In the genomic region with DNA sequence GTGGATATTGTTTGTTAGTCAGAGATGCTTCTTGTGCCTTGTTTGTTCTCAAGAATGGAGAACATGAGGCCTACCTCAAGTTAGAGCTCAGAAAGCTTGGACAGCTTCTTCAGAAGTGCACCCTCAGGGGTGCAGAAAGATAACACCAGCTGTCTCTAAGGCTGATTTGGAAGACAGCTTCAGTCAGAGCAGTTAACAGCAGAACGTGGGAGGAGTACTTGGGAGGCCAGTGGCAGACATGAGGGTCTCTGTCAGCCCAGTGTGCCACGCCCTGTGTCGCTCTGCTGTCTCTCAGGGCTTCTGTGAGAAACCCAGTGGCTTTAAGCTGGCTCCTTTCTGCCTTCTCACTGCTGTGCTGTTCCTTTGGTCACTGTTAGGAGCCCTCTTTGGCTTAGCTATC, we compare ENCODE assay signal across 12 mouse cellular contexts. TPM values are rescaled to one million over a fixed set of nuclear protein-coding genes. Genes with fewer than 3 reads are reported as not detected.
A peak's percentile ranks its signal among the peaks of the same experiment; 100 is the strongest.
DNase-seq lines count a peak whose midpoint lies in the region; ATAC-seq and TF ChIP-seq lines count a peak whose summit lies in the region.
"Had no signal": no experiment of that assay in that cellular context is flagged by ENCODE, and none has a peak within 500 bp of the region (broad histone marks: within the 10 kb centered on the region; RNA-seq: fewer than 3 reads in every experiment).

No protein-coding gene starts in this region.

- peak; percentile 81 for DNase-seq in heart, embryonic 10.5 days (ENCODE audit: low spot score)
- no peak for DNase-seq in heart, adult 9 months (ENCODE audit: low spot score in 2 of 2)
- DNase-seq in stomach, postnatal 0 days (ENCODE audit: low spot score): no peak
- DNase-seq in kidney, postnatal 36 days: no peak
- DNase-seq in frontal cortex, postnatal 10 days (ENCODE audit: low spot score in 2 of 2): no peak
- DNase-seq: embryo, embryonic 11 days; forebrain, postnatal 0 days; spleen, adult 18-20 months had no signal

- H3K4me1 ChIP-seq in heart, embryonic 10.5 days: peaks cover 53% of the 10 kb centered on the region
- peaks cover 18% of the 10 kb centered on the region; the same call in 1 of the 2 replicates for H3K4me1 ChIP-seq in stomach, embryonic 14.5 days (ENCODE audit: control insufficient read depth, insufficient read depth, low read length)
- H3K4me1 ChIP-seq in stomach, postnatal 0 days (replicated peaks; ENCODE audit: control insufficient read depth, insufficient read depth): no peaks in the 10 kb centered on the region
- H3K4me1 ChIP-seq in hindbrain, embryonic 15.5 days (replicated peaks): peaks cover 55% of the 10 kb centered on the region
- peaks cover 57% of the 10 kb centered on the region for H3K4me1 ChIP-seq in neural tube, embryonic 15.5 days

- no peak overlapping the region for H3K9ac ChIP-seq in stomach, embryonic 14.5 days (replicated peaks; ENCODE audit: low read depth, low read length)
- no peak overlapping the region for H3K9ac ChIP-seq in stomach, postnatal 0 days (ENCODE audit: low read length)
- no peak overlapping the region for H3K9ac ChIP-seq in hindbrain, embryonic 15.5 days
- H3K9ac ChIP-seq in neural tube, embryonic 15.5 days (replicated peaks): no peak overlapping the region
- H3K9ac ChIP-seq: forebrain, postnatal 0 days had no signal

- H3K27me3 ChIP-seq in heart, embryonic 10.5 days (ENCODE audit: insufficient read depth, poor library complexity, severe bottlenecking): no peaks in the 10 kb centered on the region
- H3K27me3 ChIP-seq in stomach, embryonic 14.5 days (ENCODE audit: control insufficient read depth, insufficient read depth, low read length): no peaks in the 10 kb centered on the region
- no peaks in the 10 kb centered on the region for H3K27me3 ChIP-seq in stomach, postnatal 0 days (ENCODE audit: control insufficient read depth, insufficient read depth, low read length)
- no peaks in the 10 kb centered on the region for H3K27me3 ChIP-seq in hindbrain, embryonic 15.5 days
- H3K27me3 ChIP-seq in neural tube, embryonic 15.5 days (replicated peaks): no peaks in the 10 kb centered on the region

- peak overlapping the region; percentile 59 for H3K27ac ChIP-seq in heart, embryonic 10.5 days
- no peak overlapping the region for H3K27ac ChIP-seq in stomach, embryonic 14.5 days (ENCODE audit: low read length)
- H3K27ac ChIP-seq in stomach, postnatal 0 days (replicated peaks): no peak overlapping the region
- H3K27ac ChIP-seq in hindbrain, embryonic 15.5 days (replicated peaks): peak overlapping the region; percentile 50; the same call in 1 of the 2 replicates
- 0 out of 2 replicates have a peak overlapping the region, but pooled peaks have one; percentile 18 for H3K27ac ChIP-seq in neural tube, embryonic 15.5 days (replicated peaks)
- H3K27ac ChIP-seq: macrophage had no signal

- no peaks in the 10 kb centered on the region for H3K9me3 ChIP-seq in heart, embryonic 10.5 days
- H3K9me3 ChIP-seq in stomach, embryonic 14.5 days (ENCODE audit: control insufficient read depth, low read depth, low read length): no peaks in the 10 kb centered on the region
- no peaks in the 10 kb centered on the region for H3K9me3 ChIP-seq in stomach, postnatal 0 days (ENCODE audit: control insufficient read depth, low read length)
- no peaks in the 10 kb centered on the region for H3K9me3 ChIP-seq in hindbrain, embryonic 15.5 days
- H3K9me3 ChIP-seq in neural tube, embryonic 15.5 days (replicated peaks): no peaks in the 10 kb centered on the region

- TF ChIP-seq CTCF in stomach, postnatal 0 days (IDR thresholded peaks at IDR 0.05; ENCODE audit: low read depth): no peak

- H3K36me3 ChIP-seq in heart, embryonic 10.5 days: no peaks in the 10 kb centered on the region
- no peaks in the 10 kb centered on the region for H3K36me3 ChIP-seq in stomach, embryonic 14.5 days (ENCODE audit: control insufficient read depth, insufficient read depth, low read length)
- H3K36me3 ChIP-seq in stomach, postnatal 0 days (ENCODE audit: control insufficient read depth, insufficient read depth, low read length): no peaks in the 10 kb centered on the region
- H3K36me3 ChIP-seq in hindbrain, embryonic 15.5 days: no peaks in the 10 kb centered on the region
- H3K36me3 ChIP-seq in neural tube, embryonic 15.5 days: no peaks in the 10 kb centered on the region

- H3K4me3 ChIP-seq in heart, embryonic 10.5 days: no peak overlapping the region
- H3K4me3 ChIP-seq in stomach, embryonic 14.5 days (ENCODE audit: low read depth, low read length): no peak overlapping the region
- no peak overlapping the region for H3K4me3 ChIP-seq in stomach, postnatal 0 days (ENCODE audit: low read depth, low read length)
- no peak overlapping the region for H3K4me3 ChIP-seq in hindbrain, embryonic 15.5 days
- H3K4me3 ChIP-seq in neural tube, embryonic 15.5 days (replicated peaks): no peak overlapping the region

- TF ChIP-seq EP300 in stomach, postnatal 0 days (optimal IDR thresholded peaks at IDR 0.05): no peak

- ATAC-seq in stomach, embryonic 14.5 days (ENCODE audit: insufficient number of reproducible peaks, insufficient read depth, low FRiP score, low read depth): peak; percentile 4; the same call in 1 of the 2 replicates
- ATAC-seq in stomach, postnatal 0 days (ENCODE audit: low FRiP score, low TSS enrichment): no peak
- 0 out of 2 replicates have a peak, but pooled peaks have one; percentile 23 for ATAC-seq in hindbrain, embryonic 15.5 days (ENCODE audit: low FRiP score, low read depth)
- no peak for ATAC-seq in neural tube, embryonic 15.5 days (ENCODE audit: low FRiP score)
- ATAC-seq: forebrain, postnatal 0 days had no signal

- H3K4me2 ChIP-seq in stomach, embryonic 14.5 days (replicated peaks; ENCODE audit: low read depth, low read length): no peak overlapping the region
- no peak overlapping the region for H3K4me2 ChIP-seq in stomach, postnatal 0 days (replicated peaks; ENCODE audit: low read depth)
- H3K4me2 ChIP-seq in hindbrain, embryonic 15.5 days: no peak overlapping the region
- H3K4me2 ChIP-seq in neural tube, embryonic 15.5 days: no peak overlapping the region

- 31% methylated on average over 3 of the region's 3 CpGs for WGBS in heart, embryonic 10.5 days
- 53% methylated on average over 3 of the region's 3 CpGs for WGBS in stomach, embryonic 14.5 days
- WGBS in stomach, postnatal 0 days: 59% methylated on average over 3 of the region's 3 CpGs
- 57% methylated on average over 3 of the region's 3 CpGs for WGBS in hindbrain, embryonic 15.5 days
- WGBS in neural tube, embryonic 15.5 days: 61% methylated on average over 3 of the region's 3 CpGs

RNA-seq across cellular contexts. Expression of gene Znrf1, which starts 32.1 kb away (rescaled TPM):
- 21.3 and 37.0 TPM in 2 replicates for polyA plus RNA-seq in heart, embryonic 10.5 days (2016; fragmentation: Nextera tagmentation; extraction: Ambion mirVana)
- 36.9 and 37.7 TPM in 2 replicates for polyA plus RNA-seq in stomach, embryonic 14.5 days (2014; fragmentation: Nextera tagmentation; extraction: Ambion mirVana)
- 14.8 and 19.2 TPM in 2 replicates for polyA plus RNA-seq in stomach, postnatal 0 days (2015; fragmentation: Nextera tagmentation; extraction: Ambion mirVana)
- polyA plus RNA-seq in hindbrain, embryonic 15.5 days (2015; fragmentation: Nextera tagmentation; extraction: Ambion mirVana): 102 and 106 TPM in 2 replicates
- polyA plus RNA-seq in neural tube, embryonic 15.5 days (2015; fragmentation: Nextera tagmentation; extraction: Ambion mirVana): 80.3 and 93.3 TPM in 2 replicates

RNA-seq across cellular contexts. Expression of gene Wdr59, which starts 46.1 kb away (rescaled TPM):
- 4.4 and 5.9 TPM in 2 replicates for polyA plus RNA-seq in heart, embryonic 10.5 days (2016; fragmentation: Nextera tagmentation; extraction: Ambion mirVana)
- polyA plus RNA-seq in stomach, embryonic 14.5 days (2014; fragmentation: Nextera tagmentation; extraction: Ambion mirVana): 5.4 and 6.8 TPM in 2 replicates
- polyA plus RNA-seq in stomach, postnatal 0 days (2015; fragmentation: Nextera tagmentation; extraction: Ambion mirVana): 2.0 and 2.2 TPM in 2 replicates
- 7.3 and 8.1 TPM in 2 replicates for polyA plus RNA-seq in hindbrain, embryonic 15.5 days (2015; fragmentation: Nextera tagmentation; extraction: Ambion mirVana)
- 8.0 and 8.1 TPM in 2 replicates for polyA plus RNA-seq in neural tube, embryonic 15.5 days (2015; fragmentation: Nextera tagmentation; extraction: Ambion mirVana)

Comparison
In these comparisons a context has a peak if more than half of its experiments do, and no peak if none do; other contexts are left out.
1. ATAC-seq: peak in stomach, embryonic 14.5 days (single experiment) and hindbrain, embryonic 15.5 days (single experiment); none in stomach, postnatal 0 days (single experiment) and neural tube, embryonic 15.5 days (single experiment).
2. H3K27ac ChIP-seq: peak in heart, embryonic 10.5 days (single experiment), hindbrain, embryonic 15.5 days (single experiment) and neural tube, embryonic 15.5 days (single experiment); none in stomach, embryonic 14.5 days (single experiment) and stomach, postnatal 0 days (single experiment).